Mouse (Mus musculus) fibroblast of lung, adult 2 months (primary cell): ENCODE measurements around the gene Eftud2.

Source experiments
- DNase-seq: peaks from one replicate; pipeline ENCODE4 v3.0.0-alpha.2; 2011; ENCODE audit warnings: low read depth

The Eftud2 gene

GRCm38 (mm10) chr11:102880585-102881313 is at the start of gene Eftud2, which contains the start of gene Ccdc103:
Gene Eftud2 (minus strand): TSS chr11:102880985.
Gene Ccdc103 (plus strand): TSS chr11:102881204.
- DNase-seq = peak; percentile 75

DNA sequence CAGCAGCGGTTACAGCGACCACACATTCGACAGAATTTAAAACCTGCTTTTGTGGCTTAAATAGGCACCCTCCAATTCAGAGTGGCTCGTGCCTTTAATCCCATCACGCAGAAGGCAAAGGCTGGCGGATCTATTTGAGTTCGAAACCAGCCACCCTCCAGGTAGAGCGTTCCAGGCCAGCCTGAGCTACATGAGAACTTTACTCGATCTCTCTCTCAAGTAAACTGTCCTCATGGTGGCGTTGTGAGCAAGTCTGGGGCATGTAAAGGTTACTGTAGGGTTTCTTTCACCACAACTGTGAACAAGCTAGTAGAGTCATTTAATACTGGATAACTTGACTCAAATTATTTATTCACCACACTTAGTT is 44.5 kb upstream of the Eftud2 start:
- no peak for DNase-seq

DNA sequence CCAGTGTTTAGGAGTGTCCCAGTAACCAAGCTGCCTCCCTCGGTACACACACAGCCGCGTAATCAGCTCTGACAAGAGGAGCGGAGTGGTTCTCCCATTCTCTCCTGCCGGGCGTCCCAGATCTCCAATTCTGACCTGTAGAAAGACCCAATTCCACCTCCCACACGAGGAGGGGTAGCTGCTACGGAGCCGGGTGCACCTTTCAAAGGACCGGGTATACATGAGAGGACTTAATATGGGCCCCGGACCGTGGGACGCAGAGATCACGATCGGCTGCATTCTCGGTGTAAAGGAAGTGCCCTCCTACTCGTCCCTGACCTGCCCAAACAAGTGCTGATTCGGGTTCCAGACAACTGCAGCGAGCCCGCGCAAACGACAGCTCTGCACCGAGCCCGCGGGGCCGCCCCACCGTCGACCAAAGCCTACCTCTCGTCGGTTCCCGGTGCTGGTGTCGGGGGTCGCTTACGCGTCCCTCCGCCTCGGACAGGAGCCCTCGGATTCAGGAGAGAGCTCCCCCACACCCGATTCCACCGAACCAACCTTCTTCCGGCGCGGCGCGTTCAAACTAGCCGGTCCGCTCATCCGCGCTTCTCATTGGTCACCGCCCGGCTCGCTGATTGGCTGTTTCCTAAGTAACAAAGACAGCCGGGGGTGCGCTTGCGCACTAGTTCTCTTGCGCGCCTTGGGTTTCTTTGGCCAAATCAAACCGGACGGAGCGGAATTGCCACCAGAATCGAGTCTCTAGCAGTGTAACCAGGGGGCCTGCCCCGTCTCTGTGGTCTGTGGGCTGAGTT is 44.0 kb upstream of the Eftud2 start, which contains the start of gene Kif18b:
Gene Kif18b, minus strand, starts transcription at position 568 of the 794 bp plus-strand sequence.
- peak; percentile 80 for DNase-seq

DNA sequence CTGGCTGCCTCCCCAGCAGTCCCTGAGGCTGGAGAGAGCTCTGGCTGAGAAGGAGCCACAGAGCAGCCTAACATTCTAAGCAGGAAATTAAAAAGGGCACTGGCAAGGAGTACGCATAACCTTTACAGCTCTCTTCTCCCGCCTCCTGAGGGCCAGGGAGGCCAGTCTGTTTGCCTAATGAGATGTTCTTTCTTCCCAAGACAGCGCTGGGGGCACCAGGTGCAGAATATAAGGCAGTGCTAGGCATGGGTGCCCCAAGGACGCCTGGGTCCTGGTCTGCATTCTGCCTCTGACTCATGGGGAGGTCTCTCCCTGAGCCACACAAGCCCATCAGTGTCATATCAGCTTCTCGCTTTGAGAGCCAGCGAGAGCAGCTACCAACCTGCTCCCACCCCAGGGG is 40.7 kb upstream of the Eftud2 start:
- no peak for DNase-seq

GRCm38 (mm10) chr11:102918077-102918476 is 37.3 kb upstream of the Eftud2 start:
- DNase-seq = no peak

DNA sequence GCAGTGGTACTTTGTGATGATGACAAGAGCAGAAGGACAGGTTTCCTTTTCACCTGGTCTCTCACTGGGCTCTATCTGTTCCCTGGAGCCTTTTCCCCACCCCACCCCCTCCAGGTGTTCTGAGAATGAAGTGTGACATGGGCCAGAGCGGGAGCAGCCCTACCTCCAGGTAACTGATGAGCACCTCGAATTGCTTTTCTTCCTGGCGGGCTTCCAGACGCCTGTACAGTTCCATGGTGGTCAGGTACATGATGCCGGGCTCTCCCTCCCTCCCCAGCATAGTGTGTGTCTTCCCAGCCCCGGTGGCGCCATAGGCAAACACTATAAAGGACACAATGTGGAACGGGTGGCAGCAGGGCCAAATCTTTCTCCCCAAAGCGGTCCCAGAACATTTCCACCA is 34.6 kb upstream of the Eftud2 start:
- DNase-seq = no peak

- no peak for DNase-seq
Observed at GRCm38 (mm10) chr11:102911376-102911775, 30.6 kb upstream of the Eftud2 start.

- no peak for DNase-seq
Observed at GRCm38 (mm10) chr11:102903654-102904053, 22.9 kb upstream of the Eftud2 start.

GRCm38 (mm10) chr11:102902107-102902506 is 21.3 kb upstream of the Eftud2 start:
- no peak for DNase-seq

DNA sequence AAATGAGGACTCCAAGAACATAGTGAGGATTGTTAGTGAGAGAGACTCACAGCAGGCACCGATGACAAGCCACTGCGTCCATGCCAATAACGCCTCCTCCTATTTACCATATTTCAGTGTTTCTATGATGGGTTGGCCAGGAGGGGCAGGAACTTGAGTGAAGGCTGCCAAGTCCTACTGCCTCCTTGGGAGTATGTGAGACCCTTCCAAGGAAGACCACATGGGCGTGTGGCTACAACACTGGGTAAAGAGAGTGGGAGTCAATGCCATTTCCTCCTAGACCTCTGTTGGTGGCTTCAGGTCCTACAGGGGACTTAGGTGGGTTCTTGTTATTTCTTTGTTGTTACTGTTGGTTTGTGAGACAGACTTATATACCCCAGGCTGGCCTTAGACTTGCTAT is 20.4 kb upstream of the Eftud2 start:
- no peak for DNase-seq

GRCm38 (mm10) chr11:102900763-102901162 is 20.0 kb upstream of the Eftud2 start, which contains the start of gene Gfap:
Gene Gfap (minus strand): TSS chr11:102900912.
- peak; percentile 65 for DNase-seq

DNA sequence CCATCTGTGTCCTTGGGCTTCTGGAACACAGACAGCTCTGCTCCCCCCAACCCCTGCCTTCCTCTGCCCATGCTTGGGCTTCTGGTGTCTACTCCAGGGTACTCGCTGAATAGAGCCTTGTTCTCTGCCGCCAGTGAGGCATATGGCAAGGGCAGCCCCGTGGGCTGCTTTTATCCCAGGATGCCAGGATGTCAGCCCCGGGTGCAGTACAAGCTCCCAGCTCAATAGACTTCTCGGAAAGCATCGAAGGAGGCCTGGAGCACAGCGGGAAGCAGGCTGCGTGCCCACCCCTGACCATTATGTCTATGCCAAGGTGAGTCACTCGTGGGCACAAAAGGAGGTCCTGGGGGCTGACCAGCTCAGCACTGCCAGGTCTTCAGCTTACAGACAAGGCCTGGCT is 17.6 kb upstream of the Eftud2 start:
- no peak for DNase-seq

GRCm38 (mm10) chr11:102896641-102897040 is 15.9 kb upstream of the Eftud2 start:
- no peak for DNase-seq

DNA sequence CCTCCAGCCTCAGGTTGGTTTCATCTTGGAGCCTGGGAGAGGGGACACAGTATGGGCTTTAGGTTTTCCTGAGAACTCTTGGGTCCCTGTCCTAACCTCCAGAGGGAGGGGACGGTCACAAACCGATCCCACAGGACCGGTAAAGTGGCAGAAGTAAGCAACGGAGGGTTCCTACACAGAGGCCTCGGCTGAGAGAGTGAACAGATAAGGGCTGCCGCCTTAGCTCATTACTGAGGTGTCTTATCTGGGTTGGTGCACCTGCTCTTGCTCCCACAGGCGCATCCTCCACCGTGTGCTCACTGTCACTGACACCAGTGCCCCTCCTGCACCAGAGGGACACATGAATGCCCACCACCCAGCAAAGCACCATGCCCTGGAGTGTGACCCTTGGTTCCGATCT is 15.0 kb upstream of the Eftud2 start:
- DNase-seq = no peak

DNA sequence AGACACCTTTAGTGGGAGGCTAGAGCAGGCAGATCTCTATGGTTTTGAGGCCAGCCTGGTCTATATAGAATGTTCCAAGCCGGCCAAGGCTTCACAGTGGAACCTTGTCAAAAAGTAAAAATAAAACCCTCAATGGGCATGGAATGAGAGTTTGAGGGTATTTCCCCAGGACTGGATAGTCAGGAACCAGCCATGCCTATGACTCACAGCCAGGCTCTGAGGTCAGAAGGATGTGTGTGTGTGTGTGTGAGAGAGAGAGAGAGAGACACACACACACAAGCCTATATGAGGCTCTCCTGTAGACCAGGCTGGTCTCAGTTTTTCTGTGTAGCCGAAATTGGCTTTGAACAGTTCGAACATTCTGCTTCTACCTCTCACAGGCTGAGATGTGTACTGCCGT is 13.9 kb upstream of the Eftud2 start:
- DNase-seq = no peak

- DNase-seq = no peak
Observed at GRCm38 (mm10) chr11:102893015-102893651, 12.3 kb upstream of the Eftud2 start.

- DNase-seq = no peak
Observed at GRCm38 (mm10) chr11:102890096-102890495, 9.3 kb upstream of the Eftud2 start.

DNA sequence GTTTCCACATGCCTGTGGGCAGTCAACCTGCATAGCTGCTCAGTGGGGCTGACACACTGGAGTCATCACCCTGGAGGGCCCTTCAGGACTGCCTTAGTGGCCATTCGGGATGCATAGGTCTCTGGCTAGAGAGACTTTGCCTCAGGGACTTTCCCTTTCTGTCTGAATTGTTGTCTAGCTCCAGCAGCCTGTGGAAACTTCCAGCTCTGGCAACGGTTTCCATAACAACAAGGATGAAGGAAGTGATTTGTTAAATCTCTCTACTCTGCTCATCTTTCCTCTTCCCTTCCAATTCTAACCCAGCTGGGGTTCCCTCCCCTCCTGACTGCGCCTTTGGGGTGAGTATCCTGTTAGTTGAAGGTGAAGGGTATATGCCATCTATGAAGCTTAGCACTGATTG is 7.3 kb upstream of the Eftud2 start:
- no peak for DNase-seq

GRCm38 (mm10) chr11:102887433-102887832 is 6.6 kb upstream of the Eftud2 start:
- no peak for DNase-seq

GRCm38 (mm10) chr11:102884616-102885219 is 3.9 kb upstream of the Eftud2 start, which contains the start of gene Fam187a:
Gene Fam187a (plus strand): TSS chr11:102885169.
- DNase-seq = no peak

- DNase-seq = no peak
Observed at GRCm38 (mm10) chr11:102881314-102882198, 771 bp upstream of the Eftud2 start.
